Comparison of ENCODE assay signal across 8 mouse cellular contexts in the genomic region with DNA sequence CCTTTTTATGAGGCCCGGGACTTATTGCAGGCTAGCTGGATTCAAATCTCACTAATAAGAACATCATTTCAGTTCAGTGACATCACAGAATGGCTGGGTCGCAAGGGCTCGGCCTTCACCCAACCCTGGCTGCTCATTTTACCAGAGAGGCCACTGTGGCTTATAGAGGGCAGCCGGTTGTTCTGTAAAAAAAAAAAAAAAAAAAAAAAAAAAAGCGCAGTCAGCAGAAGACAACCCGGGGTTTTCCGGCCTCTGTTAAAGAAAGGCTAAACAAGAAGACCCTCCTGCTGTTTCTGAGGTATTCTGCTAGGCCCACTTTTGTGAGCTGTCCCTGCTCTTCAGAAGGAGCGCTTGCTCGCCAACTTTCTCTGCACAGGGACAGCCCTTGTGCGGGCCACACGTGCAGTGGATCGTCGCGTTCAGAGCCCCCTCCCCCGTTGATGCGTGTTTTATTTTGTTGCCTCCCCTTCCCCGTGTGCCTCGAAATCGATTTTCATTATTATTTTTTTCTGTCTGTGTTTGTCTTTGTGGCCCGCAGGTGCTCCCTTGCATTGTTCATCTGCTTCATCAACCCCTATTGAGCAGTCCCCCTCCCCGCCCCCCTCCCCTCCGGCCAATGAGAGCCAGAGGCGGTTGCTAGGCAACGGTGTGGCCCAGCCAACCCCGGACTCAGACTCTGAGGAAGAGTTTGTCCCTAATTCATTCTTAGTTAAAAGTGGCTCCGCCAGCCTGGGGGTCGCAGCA.
DNase-seq lines count a peak whose midpoint lies in the region; ATAC-seq and TF ChIP-seq lines count a peak whose summit lies in the region.

No protein-coding gene starts in this region.

- H3K27ac ChIP-seq in forebrain, embryonic 14.5 days (ENCODE audit: low read depth, low read length), result no peak overlapping the region
- H3K27ac ChIP-seq in neural tube, embryonic 14.5 days (ENCODE audit: low read depth, low read length), result no peak overlapping the region

- under 1% methylated on average over 27 of the region's 27 CpGs for WGBS in forebrain, embryonic 14.5 days
- under 1% methylated on average over 27 of the region's 27 CpGs for WGBS in neural tube, embryonic 14.5 days

- peak overlapping the region; percentile 29; the same call in 1 of the 2 replicates for H3K9ac ChIP-seq in forebrain, embryonic 14.5 days (ENCODE audit: low read length)
- no peak overlapping the region; the same call in 1 of the 2 replicates for H3K9ac ChIP-seq in neural tube, embryonic 14.5 days (replicated peaks; ENCODE audit: low read depth, low read length)

- H3K4me2 ChIP-seq in forebrain, embryonic 14.5 days (ENCODE audit: low read length), result peak overlapping the region; percentile 59
- peak overlapping the region; percentile 58 for H3K4me2 ChIP-seq in neural tube, embryonic 14.5 days (ENCODE audit: low read depth, low read length)

- ATAC-seq in forebrain, embryonic 14.5 days, result peak; percentile 93
- peak; percentile 91 for ATAC-seq in neural tube, embryonic 14.5 days (ENCODE audit: low read depth)
- no peak for ATAC-seq in activated CD4-positive, CD25-positive, alpha-beta regulatory T cell, adult 4 months

- no peaks in the 10 kb centered on the region for H3K36me3 ChIP-seq in forebrain, embryonic 14.5 days (ENCODE audit: control insufficient read depth, insufficient read depth, low read length)
- H3K36me3 ChIP-seq in neural tube, embryonic 14.5 days (ENCODE audit: control insufficient read depth, insufficient read depth, low read length), result no peaks in the 10 kb centered on the region

- H3K4me1 ChIP-seq in forebrain, embryonic 14.5 days (ENCODE audit: control insufficient read depth, insufficient read depth, low read length), result peaks cover 20% of the 10 kb centered on the region
- H3K4me1 ChIP-seq in neural tube, embryonic 14.5 days (ENCODE audit: control insufficient read depth, insufficient read depth, low read length), result peaks cover 4% of the 10 kb centered on the region; the same call in 1 of the 2 replicates

- intact Hi-C loops in left cerebral cortex, postnatal 4 days (cut with DNase I), result no loop called here
- intact Hi-C loops in gastrocnemius, postnatal 36 days (cut with DNase I), result no loop called here

- H3K27me3 ChIP-seq in forebrain, embryonic 14.5 days (replicated peaks; ENCODE audit: control insufficient read depth, insufficient read depth, low read length), result 0 out of 2 replicates have a peak, but pooled peaks cover 3% of the 10 kb centered on the region
- H3K27me3 ChIP-seq in neural tube, embryonic 14.5 days (ENCODE audit: control insufficient read depth, insufficient read depth, low read length), result no peaks in the 10 kb centered on the region

- no peaks in the 10 kb centered on the region for H3K9me3 ChIP-seq in forebrain, embryonic 14.5 days (replicated peaks; ENCODE audit: control insufficient read depth, low read length)
- no peaks in the 10 kb centered on the region for H3K9me3 ChIP-seq in neural tube, embryonic 14.5 days (ENCODE audit: control insufficient read depth, low read length)

- DNase-seq in left cerebral cortex, postnatal 4 days, result peak; percentile 86
- no peak for DNase-seq in left cerebral cortex, adult 11 months (ENCODE audit: low spot score)
- peak; percentile 95 for DNase-seq in brain, embryonic 14.5 days (ENCODE audit: low read depth)
- DNase-seq in forebrain, embryonic 14.5 days (ENCODE audit: low spot score), result peak; percentile 92
- peak; percentile 20 to 27 for DNase-seq in kidney, postnatal 36 days
- no peak for DNase-seq in gastrocnemius, postnatal 36 days

- no peak for TF ChIP-seq POLR2A in brain, embryonic 14.5 days (IDR thresholded peaks at IDR 0.05; ENCODE audit: borderline replicate concordance, extremely low read depth, insufficient read depth, insufficient read length, poor library complexity, severe bottlenecking)

- peak overlapping the region; percentile 30 for H3K4me3 ChIP-seq in forebrain, embryonic 14.5 days (ENCODE audit: low read depth, low read length)
- H3K4me3 ChIP-seq in neural tube, embryonic 14.5 days (ENCODE audit: low read depth, low read length), result peak overlapping the region; percentile 25

- TF ChIP-seq CTCF in brain, embryonic 14.5 days (IDR thresholded peaks at IDR 0.05; ENCODE audit: borderline replicate concordance, extremely low read depth, insufficient read depth, insufficient read length), result no peak

Comparison
In these comparisons a context has a peak if more than half of its experiments do, and no peak if none do; other contexts are left out.
1. DNase-seq: peak in left cerebral cortex, postnatal 4 days (single experiment), brain, embryonic 14.5 days (single experiment), forebrain, embryonic 14.5 days (single experiment) and kidney, postnatal 36 days (2 of 2); none in left cerebral cortex, adult 11 months (single experiment) and gastrocnemius, postnatal 36 days (0 of 2).